Mouse (Mus musculus) heart, embryonic 11.5 days (tissue): ENCODE data around the gene Zfp239. TPM values are rescaled to one million over a fixed set of nuclear protein-coding genes. Genes with fewer than 3 reads are reported as not detected.

Experiments
- ATAC-seq: fragments of 200-750 bp; cut with Nextera tagmentation; replicated peaks from 2 replicates; pipeline ENCODE4 v1.8.0; 2017; ENCODE audit warnings: moderate library complexity; ENCODE audit not compliant: insufficient number of reproducible peaks, low FRiP score, low TSS enrichment
- H3K27ac ChIP-seq: fragments of 300-500 bp; sonication (generic); 2 replicates; pipeline ENCODE4 v1.5.1; 2014; ENCODE audit warnings: mild to moderate bottlenecking, low read depth, low read length
- H3K27me3 ChIP-seq: fragments of 300-500 bp; sonication (generic); 2 replicates; pipeline ENCODE4 v1.6.1; 2014; ENCODE audit warnings: mild to moderate bottlenecking, low read length, mixed read lengths; ENCODE audit not compliant: control insufficient read depth, insufficient read depth
- H3K36me3 ChIP-seq: fragments of 300-500 bp; sonication (generic); 2 replicates; pipeline ENCODE4 v1.6.1; 2014; ENCODE audit warnings: mild to moderate bottlenecking, low read length, moderate library complexity, mixed read lengths; ENCODE audit not compliant: control insufficient read depth, insufficient read depth
- H3K4me1 ChIP-seq: fragments of 300-500 bp; sonication (generic); 2 replicates; pipeline ENCODE4 v1.6.1; 2014; ENCODE audit warnings: low read length; ENCODE audit not compliant: control insufficient read depth, insufficient read depth
- H3K4me2 ChIP-seq: fragments of 300-500 bp; sonication (generic); 2 replicates; pipeline ENCODE4 v1.6.1; 2014; ENCODE audit warnings: mild to moderate bottlenecking, moderate library complexity
- H3K4me3 ChIP-seq: fragments of 300-500 bp; sonication (generic); 2 replicates; pipeline ENCODE4 v1.5.1; 2014; ENCODE audit warnings: low read depth, low read length
- H3K9ac ChIP-seq: fragments of 300-500 bp; sonication (generic); 2 replicates; pipeline ENCODE4 v1.6.1; 2014; ENCODE audit warnings: mild to moderate bottlenecking, low read depth, low read length, moderate library complexity
- H3K9me3 ChIP-seq: fragments of 300-500 bp; sonication (generic); replicated peaks from 2 replicates; pipeline ENCODE4 v1.6.1; 2016; ENCODE audit warnings: low read length; ENCODE audit not compliant: control insufficient read depth
- WGBS: fragments of 180-500 bp; shearing (Covaris S2); extraction: QIAGEN DNeasy Blood & Tissue Kit; methylation state at CpG from one replicate; pipeline ENCODE4 v1.1.7; 2014; ENCODE audit not compliant: insufficient replicate concordance; 5-methylcytosine and 5-hydroxymethylcytosine counted together
- polyA plus RNA-seq: library from polyadenylated mRNA; unstranded; fragments of >200 nt; fragmentation: Nextera tagmentation; extraction: Ambion mirVana; gene quantifications from 2 replicates; pipeline ENCODE4 v1.2.1, GENCODE M21; 2014

The Zfp239 gene
- polyA plus RNA-seq, 1 experiment from 2014 or later, result 4.1 TPM

GRCm38 (mm10) chr6:117906590-117907271, 44.8 kb downstream of the Zfp239 start:
- Histone ChIP-seq H3K27ac (peak overlapping the region; percentile 92), H3K27me3 (no peaks in the 10 kb centered on the region), H3K9me3 (no peaks in the 10 kb centered on the region), H3K4me1 (peaks cover 21% of the 10 kb centered on the region), H3K9ac (peak overlapping the region; percentile 95), H3K36me3 (no peaks in the 10 kb centered on the region), H3K4me3 (peak overlapping the region; percentile 100), H3K4me2 (peak overlapping the region; percentile 79)
- ATAC-seq, result peak; percentile 96
- under 1% methylated on average over 65 of the region's 68 CpGs for WGBS

- Histone ChIP-seq H3K36me3 (no peaks in the 10 kb centered on the region), H3K27ac (peak overlapping the region; percentile 92), H3K4me3 (peak overlapping the region; percentile 100), H3K27me3 (no peaks in the 10 kb centered on the region), H3K9ac (peak overlapping the region; percentile 95), H3K4me1 (peaks cover 21% of the 10 kb centered on the region), H3K4me2 (peak overlapping the region; percentile 79), H3K9me3 (no peaks in the 10 kb centered on the region)
- peak; percentile 72 for ATAC-seq
- under 1% methylated on average over 63 of the region's 77 CpGs for WGBS
Measured at GRCm38 (mm10) chr6:117907301-117907978, 45.5 kb downstream of the Zfp239 start.

- H3K9me3 ChIP-seq, result no peaks in the 10 kb centered on the region
- H3K4me3 ChIP-seq, result peak overlapping the region; percentile 100
- H3K4me2 ChIP-seq, result peak overlapping the region; percentile 79
- H3K27ac ChIP-seq, result peak overlapping the region; percentile 92
- no peak for ATAC-seq
- H3K36me3 ChIP-seq, result no peaks in the 10 kb centered on the region
- WGBS, result 0% methylated on average over 26 of the region's 26 CpGs
- H3K4me1 ChIP-seq, result peaks cover 18% of the 10 kb centered on the region
- H3K27me3 ChIP-seq, result no peaks in the 10 kb centered on the region
- H3K9ac ChIP-seq, result peak overlapping the region; percentile 95
Measured at GRCm38 (mm10) chr6:117907979-117908355, 46.1 kb downstream of the Zfp239 start.

DNA sequence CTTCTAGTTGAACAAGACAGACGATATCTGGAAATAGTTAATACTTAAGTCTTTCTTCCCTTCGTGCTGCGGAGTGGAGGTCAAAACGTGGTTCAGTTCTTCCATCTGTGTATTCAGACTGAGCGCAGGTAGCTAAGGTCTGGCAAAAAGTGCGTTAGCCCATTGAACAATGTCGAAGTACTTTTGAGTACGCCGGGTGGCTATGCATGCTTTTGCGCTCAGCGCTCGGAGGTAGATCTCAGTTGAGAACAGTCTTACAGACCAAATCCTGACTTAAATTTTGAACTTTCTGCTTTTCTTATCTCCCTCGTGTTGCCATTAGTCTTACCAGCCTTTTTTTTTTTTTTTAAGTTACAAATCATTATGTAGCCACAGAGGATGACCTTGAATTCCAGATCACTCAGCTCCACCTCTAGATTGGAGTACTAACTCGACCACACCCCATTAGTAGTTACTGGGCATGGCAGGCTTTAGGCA, 46.6 kb downstream of the Zfp239 start:
- Histone ChIP-seq H3K27me3 (no peaks in the 10 kb centered on the region), H3K36me3 (no peaks in the 10 kb centered on the region), H3K4me1 (peaks cover 18% of the 10 kb centered on the region), H3K27ac (peak overlapping the region; percentile 92), H3K4me2 (peak overlapping the region; percentile 79), H3K4me3 (peak overlapping the region; percentile 100), H3K9me3 (no peaks in the 10 kb centered on the region), H3K9ac (peak overlapping the region; percentile 95)
- under 1% methylated on average over 14 of the region's 14 CpGs for WGBS
- no peak for ATAC-seq

GRCm38 (mm10) chr6:117910120-117910661, 48.3 kb downstream of the Zfp239 start:
- Histone ChIP-seq H3K4me2 (no peak overlapping the region), H3K9me3 (no peaks in the 10 kb centered on the region), H3K9ac (no peak overlapping the region), H3K4me1 (peaks cover 22% of the 10 kb centered on the region), H3K27me3 (no peaks in the 10 kb centered on the region), H3K36me3 (no peaks in the 10 kb centered on the region), H3K27ac (no peak overlapping the region), H3K4me3 (no peak overlapping the region)
- 76% methylated on average over 6 of the region's 6 CpGs for whole genome bisulfite sequencing
- ATAC-seq, result no peak

DNA sequence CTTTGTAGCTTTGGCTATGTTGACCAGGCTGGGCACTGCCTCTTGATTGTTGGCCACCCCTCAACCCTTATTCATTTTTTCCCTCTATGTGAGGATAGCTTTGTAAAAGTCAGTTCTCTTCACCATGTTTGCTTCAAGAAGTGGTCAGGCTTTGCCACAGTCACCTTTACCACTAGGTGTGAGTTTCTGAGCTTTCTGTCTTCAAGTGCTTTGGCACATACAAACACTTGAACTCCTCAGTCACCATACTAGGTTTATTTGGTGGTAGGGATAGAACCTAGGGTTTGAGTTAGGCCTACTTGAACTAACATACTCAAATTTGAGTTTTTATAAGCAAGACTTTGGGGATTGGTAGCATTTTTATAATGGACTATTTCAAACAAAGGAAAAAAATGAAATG, 52.6 kb downstream of the Zfp239 start:
- Histone ChIP-seq H3K27ac (no peak overlapping the region), H3K4me3 (no peak overlapping the region), H3K4me2 (no peak overlapping the region)

DNA sequence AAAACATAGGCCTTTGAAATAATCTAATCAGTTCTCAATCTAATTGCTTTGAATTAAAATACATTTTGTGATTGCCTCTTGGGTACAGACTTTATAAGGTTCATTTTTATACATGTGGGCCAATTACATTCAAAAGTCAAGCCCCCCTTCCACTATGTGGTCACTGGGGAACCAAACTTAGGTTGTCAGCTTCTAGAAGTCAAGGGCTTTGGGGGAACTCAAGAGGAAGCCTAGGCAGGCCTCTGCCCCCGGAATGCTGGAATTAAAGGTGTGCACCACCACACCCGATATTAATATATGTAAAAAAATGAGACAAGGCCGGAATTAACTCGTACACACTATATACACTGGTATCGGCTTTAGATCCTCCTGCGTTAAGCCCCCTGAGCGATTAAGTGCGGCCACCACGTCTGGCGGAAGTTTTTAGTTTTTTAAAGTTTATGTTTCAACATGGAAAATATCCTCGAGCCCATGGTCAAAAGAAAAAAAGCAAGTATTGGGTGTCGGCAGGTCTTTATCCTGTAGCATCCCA, 54.4 kb downstream of the Zfp239 start:
- Histone ChIP-seq H3K4me2 (peak overlapping the region; percentile 92), H3K36me3 (no peaks in the 10 kb centered on the region), H3K27me3 (no peaks in the 10 kb centered on the region), H3K9ac (peak overlapping the region; percentile 88), H3K4me3 (peak overlapping the region; percentile 68), H3K4me1 (peaks cover 17% of the 10 kb centered on the region), H3K9me3 (no peaks in the 10 kb centered on the region), H3K27ac (peak overlapping the region; percentile 98)
- ATAC-seq, result no peak
- WGBS, result 2% methylated on average over 12 of the region's 12 CpGs

More for the DNA sequence above, 52.6 kb downstream of the Zfp239 start:
- no peaks in the 10 kb centered on the region for H3K36me3 ChIP-seq
- H3K4me1 ChIP-seq, result peaks cover 19% of the 10 kb centered on the region
- H3K27me3 ChIP-seq, result no peaks in the 10 kb centered on the region
- no peaks in the 10 kb centered on the region for H3K9me3 ChIP-seq
- ATAC-seq, result no peak
- no peak overlapping the region for H3K9ac ChIP-seq

DNA sequence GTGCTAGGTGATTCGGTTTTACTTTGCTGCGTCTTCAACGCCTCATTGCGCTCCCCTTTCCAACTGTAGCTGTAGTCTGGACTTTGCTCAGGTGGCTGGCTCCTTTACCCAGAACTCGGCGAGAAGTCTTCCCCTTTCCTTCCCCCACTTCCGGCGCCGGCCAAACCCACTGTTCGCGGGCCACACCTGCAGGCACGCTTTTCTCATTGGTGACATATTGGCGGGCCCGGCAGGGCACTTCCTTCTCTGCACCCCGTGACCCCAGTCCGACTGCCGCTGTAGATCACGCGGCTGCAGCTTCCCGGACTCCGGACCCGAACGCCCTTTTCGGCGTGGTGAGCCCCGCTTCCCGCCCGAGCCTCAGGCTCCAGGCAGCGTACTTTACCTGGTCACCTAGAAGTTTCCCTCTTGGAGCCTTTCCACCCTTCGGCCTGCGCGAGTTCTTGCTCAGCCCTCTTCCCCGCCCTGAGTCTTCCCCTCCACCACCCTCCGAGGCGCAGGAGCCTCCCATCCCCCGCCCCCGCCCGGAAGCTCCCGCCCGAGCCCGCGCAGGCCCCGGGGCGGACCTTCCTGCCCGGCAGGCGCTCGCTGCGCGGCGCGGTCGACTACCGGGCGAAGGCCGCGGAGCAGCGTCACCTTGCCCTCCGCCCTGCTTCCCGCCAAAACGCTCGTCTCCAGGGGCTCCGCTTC, 55.0 kb downstream of the Zfp239 start:
- peaks cover 17% of the 10 kb centered on the region for H3K4me1 ChIP-seq
- peak; percentile 92 for ATAC-seq
- peak overlapping the region; percentile 92 for H3K4me2 ChIP-seq
- H3K36me3 ChIP-seq, result 0 out of 2 replicates have a peak, but pooled peaks cover under 1% of the 10 kb centered on the region
- peak overlapping the region; percentile 98 for H3K27ac ChIP-seq
- peak overlapping the region; percentile 68 for H3K4me3 ChIP-seq
- no peaks in the 10 kb centered on the region for H3K9me3 ChIP-seq
- under 1% methylated on average over 62 of the region's 62 CpGs for WGBS
- H3K9ac ChIP-seq, result peak overlapping the region; percentile 88
- no peaks in the 10 kb centered on the region for H3K27me3 ChIP-seq
